Mouse (Mus musculus): ENCODE data around the gene Enoph1.

DNA sequence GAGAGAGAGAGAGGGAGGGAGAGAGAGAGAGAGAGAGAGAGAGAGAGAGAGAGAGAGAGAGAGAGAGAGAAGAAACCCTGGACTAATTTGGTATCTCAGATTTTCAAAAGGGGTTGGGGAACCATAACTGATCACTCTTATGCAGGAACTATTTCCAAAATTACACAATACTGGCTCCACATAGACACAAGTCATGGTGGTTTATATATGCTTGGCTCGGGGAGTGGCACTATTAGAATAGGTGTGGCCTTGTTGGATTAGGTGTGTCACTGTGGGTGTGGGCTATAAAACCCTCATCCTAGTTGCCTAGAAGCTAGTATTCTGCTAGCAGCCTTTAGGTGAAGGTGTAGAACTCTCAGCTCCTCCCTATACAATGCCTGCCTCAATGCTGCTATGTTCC is 14.9 kb upstream of the Enoph1 start:
- TF ChIP-seq POLR2A (IDR thresholded peaks at IDR 0.05; ENCODE audit: extremely low read depth, insufficient read depth, low read length) (no peak), CTCF (IDR thresholded peaks at IDR 0.05; ENCODE audit: extremely low read depth, insufficient read depth, low read length) (no peak)
